Mouse (Mus musculus) neural tube, embryonic 11.5 days (tissue): ENCODE measurements around the gene Smap2. TPM values are rescaled to one million over a fixed set of nuclear protein-coding genes. Genes with fewer than 3 reads are reported as not detected.
"Not testable (repeated sequence)": the region's sequence is repeated elsewhere in the genome, so short reads cannot be mapped to it uniquely, and the experiment has no call there.

Experiments
- ATAC-seq: fragments of 200-750 bp; cut with Nextera tagmentation; 2 replicates; pipeline ENCODE4 v1.8.0; 2017; ENCODE audit warnings: moderate number of reproducible peaks, mild to moderate bottlenecking, moderate TSS enrichment, moderate library complexity; ENCODE audit not compliant: insufficient read depth, low FRiP score, low TSS enrichment
- DNase-seq: peaks from one replicate; pipeline ENCODE4 v3.0.0-alpha.2; 2015; ENCODE audit warnings: low spot score
- H3K27ac ChIP-seq: fragments of 300-500 bp; sonication (generic); 2 replicates; pipeline ENCODE4 v1.5.1; 2014; ENCODE audit warnings: low read depth, mild to moderate bottlenecking, low read length
- H3K27me3 ChIP-seq: fragments of 300-500 bp; sonication (generic); 2 replicates; pipeline ENCODE4 v1.6.1; 2014; ENCODE audit warnings: mild to moderate bottlenecking, low read length, mixed read lengths; ENCODE audit not compliant: control insufficient read depth, insufficient read depth
- H3K36me3 ChIP-seq: fragments of 300-500 bp; sonication (generic); 2 replicates; pipeline ENCODE4 v1.6.1; 2014; ENCODE audit warnings: mild to moderate bottlenecking, low read length, moderate library complexity, mixed read lengths; ENCODE audit not compliant: control insufficient read depth, insufficient read depth
- H3K4me1 ChIP-seq: fragments of 300-500 bp; sonication (generic); 2 replicates; pipeline ENCODE4 v1.6.1; 2014; ENCODE audit warnings: low read length, mixed read lengths; ENCODE audit not compliant: control insufficient read depth, insufficient read depth
- H3K4me2 ChIP-seq: fragments of 300-500 bp; sonication (generic); 2 replicates; pipeline ENCODE4 v1.6.1; 2014; ENCODE audit warnings: low read depth, mild to moderate bottlenecking, moderate library complexity
- H3K4me3 ChIP-seq: fragments of 300-500 bp; sonication (generic); 2 replicates; pipeline ENCODE4 v1.5.1; 2014; ENCODE audit warnings: low read depth, low read length
- H3K9ac ChIP-seq: fragments of 300-500 bp; sonication (generic); 2 replicates; pipeline ENCODE4 v1.6.1; 2014; ENCODE audit warnings: mild to moderate bottlenecking, low read length
- H3K9me3 ChIP-seq: fragments of 300-500 bp; sonication (generic); 2 replicates; pipeline ENCODE4 v1.6.1; 2016; ENCODE audit warnings: low read length; ENCODE audit not compliant: control insufficient read depth
- WGBS: fragments of 180-500 bp; shearing (Covaris S2); extraction: QIAGEN DNeasy Blood & Tissue Kit; methylation state at CpG from one replicate; pipeline ENCODE4 v1.1.7; 2014; 5-methylcytosine and 5-hydroxymethylcytosine counted together
- polyA plus RNA-seq: library from polyadenylated mRNA; unstranded; fragments of >200 nt; fragmentation: Nextera tagmentation; extraction: Ambion mirVana; gene quantifications from 2 replicates; pipeline ENCODE4 v1.2.1, GENCODE M21; 2014

Gene Smap2
- 22.5 and 24.7 TPM in 2 replicates for polyA plus RNA-seq

GRCm38 (mm10) chr4:121016928-121017657 is at the start of gene Smap2:
TSS of gene Smap2 (minus strand) at chr4:121017247.
- peak within 1 kb of the TSS; percentile 79 for H3K27ac ChIP-seq
- no peaks in the 10 kb centered on the region for H3K36me3 ChIP-seq
- WGBS, result 1% methylated on average over 37 of the region's 48 CpGs
- peak within 1 kb of the TSS; percentile 91 for H3K4me3 ChIP-seq
- no peaks in the 10 kb centered on the region for H3K27me3 ChIP-seq
- DNase-seq, result peak; percentile 100
- no peaks in the 10 kb centered on the region for H3K9me3 ChIP-seq
- H3K4me1 ChIP-seq, result peaks cover 7% of the 10 kb centered on the region
- H3K4me2 ChIP-seq, result peak within 1 kb of the TSS; percentile 94
- peak within 1 kb of the TSS; percentile 82 for H3K9ac ChIP-seq
- peak; percentile 96 for ATAC-seq

- no peak overlapping the region for H3K4me3 ChIP-seq
- H3K36me3 ChIP-seq, result peaks cover 3% of the 10 kb centered on the region; the same call in 1 of the 2 replicates
- H3K4me2 ChIP-seq, result no peak overlapping the region
- H3K27me3 ChIP-seq, result no peaks in the 10 kb centered on the region
- DNase-seq (no peak), ATAC-seq (no peak)
- H3K27ac ChIP-seq, result no peak overlapping the region
- no peak overlapping the region for H3K9ac ChIP-seq
- no peaks in the 10 kb centered on the region for H3K4me1 ChIP-seq
- 88% methylated on average over 2 of the region's 2 CpGs for WGBS
- no peaks in the 10 kb centered on the region for H3K9me3 ChIP-seq
These were observed 48.3 kb upstream of the Smap2 start for GRCm38 (mm10) chr4:121065336-121065735.

GRCm38 (mm10) chr4:121059218-121059617 is 42.2 kb upstream of the Smap2 start:
- not testable (repeated sequence) for H3K4me3 ChIP-seq, H3K36me3 ChIP-seq, H3K4me1 ChIP-seq, DNase-seq, ATAC-seq, H3K4me2 ChIP-seq, H3K9me3 ChIP-seq, H3K9ac ChIP-seq, H3K27ac ChIP-seq, H3K27me3 ChIP-seq
- 89% methylated on average over 9 of the region's 10 CpGs for WGBS

GRCm38 (mm10) chr4:121057032-121057431 is 40.0 kb upstream of the Smap2 start:
- no peak for DNase-seq
- WGBS, result 71% methylated on average over 2 of the region's 2 CpGs

GRCm38 (mm10) chr4:121056342-121056741 is 39.3 kb upstream of the Smap2 start:
- 45% methylated on average over 3 of the region's 3 CpGs for WGBS

More at GRCm38 (mm10) chr4:121057032-121057431, 40.0 kb upstream of the Smap2 start:
- no peak for ATAC-seq
- H3K9ac ChIP-seq, result no peak overlapping the region
- no peak overlapping the region for H3K4me3 ChIP-seq
- 0 out of 2 replicates have a peak, but pooled peaks cover 2% of the 10 kb centered on the region for H3K36me3 ChIP-seq
- peaks cover 6% of the 10 kb centered on the region for H3K27me3 ChIP-seq
- no peak overlapping the region for H3K27ac ChIP-seq
- no peaks in the 10 kb centered on the region for H3K9me3 ChIP-seq
- H3K4me2 ChIP-seq, result no peak overlapping the region
- H3K4me1 ChIP-seq, result no peaks in the 10 kb centered on the region

GRCm38 (mm10) chr4:121052454-121053323 is 35.6 kb upstream of the Smap2 start:
- WGBS, result 7% methylated on average over 35 of the region's 35 CpGs
- Histone ChIP-seq H3K36me3 (no peaks in the 10 kb centered on the region; the same call in 1 of the 2 replicates), H3K9ac (peak overlapping the region; percentile 15), H3K4me1 (no peaks in the 10 kb centered on the region), H3K27ac (no peak overlapping the region), H3K27me3 (peaks cover 6% of the 10 kb centered on the region), H3K9me3 (no peaks in the 10 kb centered on the region), H3K4me2 (peak overlapping the region; percentile 29), H3K4me3 (no peak overlapping the region)
- no peak for ATAC-seq
- no peak for DNase-seq

More at GRCm38 (mm10) chr4:121056342-121056741, 39.3 kb upstream of the Smap2 start:
- no peak for DNase-seq
- Histone ChIP-seq H3K9me3 (no peaks in the 10 kb centered on the region), H3K27me3 (peaks cover 6% of the 10 kb centered on the region), H3K27ac (no peak overlapping the region), H3K4me1 (no peaks in the 10 kb centered on the region), H3K4me3 (no peak overlapping the region), H3K4me2 (no peak overlapping the region), H3K36me3 (0 out of 2 replicates have a peak, but pooled peaks cover 2% of the 10 kb centered on the region), H3K9ac (no peak overlapping the region)
- no peak; the same call in 1 of the 2 replicates for ATAC-seq

- Histone ChIP-seq H3K4me2 (no peak overlapping the region), H3K27me3 (peaks cover 6% of the 10 kb centered on the region), H3K9ac (no peak overlapping the region), H3K4me3 (no peak overlapping the region), H3K36me3 (no peaks in the 10 kb centered on the region; the same call in 1 of the 2 replicates), H3K4me1 (no peaks in the 10 kb centered on the region), H3K9me3 (no peaks in the 10 kb centered on the region), H3K27ac (no peak overlapping the region)
- ATAC-seq (0 out of 2 replicates have a peak, but pooled peaks have one; percentile 11), DNase-seq (peak; percentile 24)
- WGBS, result 23% methylated on average over 4 of the region's 4 CpGs
These were observed 34.8 kb upstream of the Smap2 start for GRCm38 (mm10) chr4:121051863-121052262.

GRCm38 (mm10) chr4:121042946-121043345 is 25.9 kb upstream of the Smap2 start:
- no peak overlapping the region for H3K27ac ChIP-seq
- peaks cover 12% of the 10 kb centered on the region for H3K27me3 ChIP-seq
- ATAC-seq (no peak), DNase-seq (no peak)
- no peaks in the 10 kb centered on the region for H3K9me3 ChIP-seq
- H3K4me3 ChIP-seq, result no peak overlapping the region
- no peak overlapping the region for H3K9ac ChIP-seq
- H3K4me1 ChIP-seq, result peaks cover 16% of the 10 kb centered on the region
- H3K4me2 ChIP-seq, result no peak overlapping the region
- 59% methylated on average over 3 of the region's 3 CpGs for WGBS
- no peaks in the 10 kb centered on the region; the same call in 1 of the 2 replicates for H3K36me3 ChIP-seq
